Mouse (Mus musculus): ENCODE measurements around the gene Gm45140.

The Gm45140 gene

GRCm38 (mm10) chr6:87835695-87836094, at the start of gene Gm45140:
Gene Gm45140, minus strand, starts transcription at chr6:87835795.
- DNase-seq (ENCODE audit: low spot score): no peak

- peak; percentile 44 for DNase-seq (ENCODE audit: low spot score)
Observed at GRCm38 (mm10) chr6:87882816-87883215, 47.2 kb upstream of the Gm45140 start.

GRCm38 (mm10) chr6:87882221-87882620, 46.6 kb upstream of the Gm45140 start:
- no peak for DNase-seq (ENCODE audit: low spot score)

DNA sequence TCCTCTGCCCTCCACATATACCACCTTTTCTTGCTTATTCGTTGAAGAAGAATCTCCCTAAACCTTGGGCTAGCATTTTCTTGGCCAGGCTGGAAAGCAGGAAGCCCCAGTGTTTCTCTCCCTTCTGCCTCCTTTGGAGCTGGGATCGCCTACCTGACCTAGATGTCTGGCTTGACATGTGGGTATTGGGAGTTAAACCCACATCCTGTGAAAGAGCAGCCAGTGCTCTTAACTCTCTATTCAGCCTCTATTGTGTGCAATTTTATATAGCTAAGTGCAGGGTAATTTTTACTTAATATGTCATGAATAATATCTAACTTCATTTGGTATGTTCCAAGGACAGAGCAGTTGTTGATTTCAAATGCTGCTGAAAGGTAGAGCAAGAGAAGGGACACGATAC, 44.0 kb upstream of the Gm45140 start:
- no peak for DNase-seq (ENCODE audit: low spot score)

- DNase-seq (ENCODE audit: low spot score): no peak
Observed at GRCm38 (mm10) chr6:87879010-87879409, 43.4 kb upstream of the Gm45140 start.

DNA sequence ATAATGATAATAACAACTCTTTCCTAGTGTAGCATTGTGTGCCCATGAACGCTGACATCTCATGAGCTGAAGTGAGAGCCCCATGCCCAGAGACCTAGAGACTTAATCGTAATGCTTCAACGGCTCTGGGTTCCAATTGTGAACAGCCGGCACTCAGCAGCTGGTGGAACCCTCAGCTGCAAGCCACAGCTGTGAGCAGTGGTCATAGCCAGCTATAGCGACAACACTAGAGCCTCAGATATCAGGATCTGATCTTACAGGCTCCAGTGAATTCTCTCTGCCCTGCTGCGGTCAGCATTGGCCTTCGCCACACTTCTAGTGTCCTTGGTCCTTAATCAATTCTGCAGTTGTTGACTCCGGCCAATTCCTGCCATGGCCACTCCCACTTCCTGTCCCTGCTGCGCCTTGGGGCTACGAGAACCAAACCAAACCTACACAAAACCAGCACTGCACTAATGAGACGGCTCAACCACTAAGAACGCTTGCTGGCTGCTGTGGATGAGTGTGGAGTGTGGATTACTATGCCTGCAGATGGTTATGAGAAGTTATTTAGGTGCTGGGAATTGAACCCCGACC, 40.6 kb upstream of the Gm45140 start:
- no peak for DNase-seq (ENCODE audit: low spot score)

GRCm38 (mm10) chr6:87875562-87875961, 40.0 kb upstream of the Gm45140 start:
- DNase-seq (ENCODE audit: low spot score): no peak

GRCm38 (mm10) chr6:87875083-87875482, 39.5 kb upstream of the Gm45140 start:
- peak; percentile 66 for DNase-seq (ENCODE audit: low spot score)

DNA sequence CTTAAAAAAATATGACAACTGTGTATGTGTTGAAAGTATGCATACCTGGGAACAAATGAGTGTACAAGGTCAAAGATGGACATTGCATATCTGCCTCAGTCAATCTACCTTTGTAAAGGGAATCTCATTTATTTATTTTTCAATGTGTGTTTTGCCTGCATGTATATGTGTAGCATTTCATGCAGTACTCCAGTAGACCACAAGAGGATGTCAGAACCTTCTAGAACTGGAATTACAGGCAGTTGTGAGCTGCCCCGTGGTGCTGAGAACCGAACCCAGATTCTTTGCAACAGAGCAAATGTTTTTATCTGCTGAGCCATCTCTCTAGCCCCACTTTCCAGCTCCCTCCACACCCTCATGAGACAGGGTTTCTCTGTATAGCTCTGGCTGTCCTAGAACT, 38.4 kb upstream of the Gm45140 start:
- DNase-seq (ENCODE audit: low spot score): no peak

DNA sequence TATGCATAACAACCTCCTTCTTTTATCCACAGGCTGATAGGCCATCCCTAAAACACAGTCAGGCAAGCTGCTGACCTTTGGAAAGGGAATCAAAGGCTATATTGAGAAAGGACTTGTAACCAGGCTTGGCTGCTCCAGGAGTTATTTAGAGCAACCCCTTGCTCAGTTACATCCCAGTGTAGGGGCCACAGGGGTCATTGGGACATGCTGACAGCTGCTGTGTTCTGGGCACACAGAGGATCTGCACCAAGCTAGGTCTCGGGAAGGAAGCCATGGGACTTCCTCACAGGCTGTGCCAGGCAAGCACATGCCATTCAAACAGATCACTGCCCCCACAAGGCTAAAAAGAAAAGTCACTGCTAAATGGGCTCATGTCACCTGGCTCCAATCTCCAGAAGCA, 37.5 kb upstream of the Gm45140 start:
- peak; percentile 84 for DNase-seq (ENCODE audit: low spot score)

- DNase-seq (ENCODE audit: low spot score): no peak
Observed at GRCm38 (mm10) chr6:87871240-87871639, 35.6 kb upstream of the Gm45140 start.

DNA sequence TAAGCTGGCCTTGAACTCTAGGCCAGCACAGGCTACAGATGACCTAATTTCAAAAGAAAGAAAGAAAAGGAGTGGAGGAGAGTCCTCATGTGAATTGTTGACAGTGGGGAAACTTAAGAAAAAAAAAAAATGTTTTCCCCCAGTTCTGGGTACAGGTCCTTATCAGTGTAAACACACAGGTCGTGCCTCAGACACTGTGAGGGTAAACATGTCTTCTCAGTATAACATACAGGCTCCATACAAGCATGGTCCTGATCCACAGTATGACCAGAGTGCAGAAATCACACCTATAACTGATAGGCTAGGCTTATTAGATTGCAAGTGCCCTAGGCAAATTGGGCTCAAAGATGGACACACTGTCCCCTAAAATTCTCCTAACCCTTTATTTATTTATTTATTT, 34.8 kb upstream of the Gm45140 start:
- no peak for DNase-seq (ENCODE audit: low spot score)

DNA sequence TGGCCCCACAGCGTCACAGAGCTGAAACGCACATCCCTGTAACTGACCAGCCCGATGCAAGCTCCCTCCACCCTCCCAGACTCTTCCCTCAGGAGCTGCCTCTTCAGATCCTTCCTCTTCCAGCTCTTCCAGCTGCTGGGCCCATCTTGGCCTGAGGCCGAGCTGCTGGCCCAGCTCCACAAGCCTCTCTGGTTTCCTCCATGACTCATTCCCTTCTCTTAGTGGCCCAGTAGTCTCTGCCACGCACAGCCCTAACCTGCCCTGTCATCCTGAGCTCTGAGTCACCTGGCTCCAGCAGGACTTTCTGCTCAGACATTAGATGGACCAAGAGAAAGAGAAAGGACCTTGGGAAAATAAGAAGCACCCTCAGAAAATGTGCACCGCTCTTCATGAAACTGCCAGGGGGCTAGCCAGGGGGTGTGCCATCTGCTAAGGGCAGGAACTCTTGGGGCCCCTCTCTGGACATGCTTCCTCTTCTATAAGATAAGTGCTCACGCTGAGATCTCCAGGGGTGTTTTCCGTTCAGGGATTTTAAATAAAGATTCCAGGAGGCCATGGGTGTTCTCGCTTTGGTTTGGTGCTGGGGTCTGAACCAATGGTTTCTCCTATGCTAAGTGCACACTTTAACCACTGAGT, 33.4 kb upstream of the Gm45140 start:
- peak; percentile 90 for DNase-seq (ENCODE audit: low spot score)

- peak; percentile 40 for DNase-seq (ENCODE audit: low spot score)
Observed at GRCm38 (mm10) chr6:87867256-87867655, 31.7 kb upstream of the Gm45140 start.

GRCm38 (mm10) chr6:87866211-87866610, 30.6 kb upstream of the Gm45140 start:
- DNase-seq (ENCODE audit: low spot score): no peak

DNA sequence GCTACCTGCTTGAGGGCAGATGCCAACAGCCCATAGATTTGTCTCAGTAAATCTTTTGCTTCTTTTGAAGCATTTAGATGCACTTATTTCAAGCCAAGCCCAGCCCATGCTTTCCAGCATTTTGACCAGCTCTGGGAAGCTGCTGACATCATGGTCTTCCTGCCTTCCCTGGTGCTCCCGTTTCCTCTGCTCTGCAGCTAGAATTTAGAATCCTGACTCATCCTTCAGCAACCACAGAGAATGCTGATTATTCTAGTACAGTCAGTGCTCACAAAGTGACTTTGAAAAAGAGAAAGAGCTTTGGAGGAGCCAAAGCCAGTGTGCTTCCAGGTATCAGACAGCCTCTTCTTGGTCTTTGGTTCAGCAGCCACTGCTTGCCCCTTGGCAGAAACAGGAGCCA, 21.5 kb upstream of the Gm45140 start:
- no peak for DNase-seq (ENCODE audit: low spot score)

- peak; percentile 46 for DNase-seq (ENCODE audit: low spot score)
Observed at GRCm38 (mm10) chr6:87853446-87853845, 17.9 kb upstream of the Gm45140 start.

DNA sequence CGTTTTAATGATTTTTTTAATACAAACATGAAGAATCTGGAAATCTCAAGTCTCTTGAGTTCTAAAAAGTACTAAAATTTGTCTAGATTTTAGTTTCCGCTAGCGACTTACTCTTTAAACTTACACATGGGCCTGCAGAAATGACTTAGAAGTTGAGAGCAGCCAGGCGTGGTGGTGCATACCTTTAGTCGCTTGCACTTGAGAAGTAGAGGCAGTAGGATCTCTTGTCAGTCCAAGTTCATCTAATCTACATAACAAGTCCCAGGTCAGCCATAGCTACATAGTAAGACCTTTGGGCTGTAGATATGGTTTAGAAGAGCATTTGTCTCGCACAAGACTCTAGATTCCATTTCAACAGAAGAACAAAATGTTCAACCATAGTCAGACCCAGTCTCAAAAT, 16.3 kb upstream of the Gm45140 start:
- DNase-seq (ENCODE audit: low spot score): no peak

DNA sequence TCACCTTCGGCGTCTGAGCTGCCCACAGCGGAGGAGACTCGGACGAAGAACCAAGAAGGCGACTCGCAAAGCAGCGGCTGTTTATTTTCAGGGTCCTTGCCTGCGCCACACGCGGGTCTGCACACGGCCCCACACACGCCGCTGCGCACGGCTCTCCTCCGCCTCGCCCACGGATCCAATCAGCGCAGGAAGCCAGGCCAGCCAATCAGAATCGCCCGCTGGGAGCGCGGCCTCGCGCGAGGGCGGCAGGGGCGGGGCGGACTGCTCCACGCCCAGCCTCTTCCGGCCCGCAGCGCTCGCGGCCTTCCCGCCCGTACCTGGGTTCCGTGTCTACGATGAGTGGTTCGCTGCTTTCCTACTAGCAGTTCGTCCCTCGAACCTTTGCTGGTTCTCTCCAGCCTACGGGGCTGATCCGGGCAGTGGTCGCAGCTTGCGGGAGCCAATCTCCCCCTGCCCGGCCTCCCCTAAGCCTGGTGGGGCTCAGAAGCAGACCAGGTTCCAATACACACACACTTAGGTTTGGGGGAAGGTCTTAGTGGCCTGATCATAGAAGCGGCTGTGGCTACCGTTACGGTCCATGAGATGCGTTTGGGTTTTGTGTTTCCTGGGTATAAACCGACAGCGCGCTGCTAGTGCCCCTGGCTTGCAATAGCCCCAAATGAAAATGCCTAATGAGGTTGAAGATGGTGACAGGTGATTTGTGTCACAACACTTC, 15.5 kb upstream of the Gm45140 start, which contains the start of gene Cnbp:
TSS of gene Cnbp (minus strand) at position 207 of the 715 bp plus-strand sequence.
- peak; percentile 98 for DNase-seq (ENCODE audit: low spot score)

- peak; percentile 71 for DNase-seq (ENCODE audit: low spot score)
Observed at GRCm38 (mm10) chr6:87850155-87850899, 14.7 kb upstream of the Gm45140 start.

DNA sequence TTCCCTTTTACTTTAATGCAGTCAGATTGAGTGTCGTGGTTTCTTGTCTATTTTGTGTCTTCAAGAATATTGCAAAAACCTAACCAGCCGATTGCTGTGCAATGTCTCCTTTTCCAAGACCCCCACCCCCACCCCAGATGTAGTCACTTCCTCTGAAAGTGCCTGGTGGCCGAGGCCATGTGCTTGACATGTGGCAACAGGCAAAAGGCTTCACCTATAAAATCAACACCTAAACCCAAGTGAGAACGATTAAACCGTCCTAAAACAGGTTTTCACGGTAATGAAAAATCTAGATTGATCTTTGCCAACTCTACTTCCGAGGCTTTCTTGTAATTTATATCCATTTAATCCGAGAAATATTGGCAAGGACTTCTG, 14.2 kb upstream of the Gm45140 start:
- peak; percentile 67 for DNase-seq (ENCODE audit: low spot score)

DNA sequence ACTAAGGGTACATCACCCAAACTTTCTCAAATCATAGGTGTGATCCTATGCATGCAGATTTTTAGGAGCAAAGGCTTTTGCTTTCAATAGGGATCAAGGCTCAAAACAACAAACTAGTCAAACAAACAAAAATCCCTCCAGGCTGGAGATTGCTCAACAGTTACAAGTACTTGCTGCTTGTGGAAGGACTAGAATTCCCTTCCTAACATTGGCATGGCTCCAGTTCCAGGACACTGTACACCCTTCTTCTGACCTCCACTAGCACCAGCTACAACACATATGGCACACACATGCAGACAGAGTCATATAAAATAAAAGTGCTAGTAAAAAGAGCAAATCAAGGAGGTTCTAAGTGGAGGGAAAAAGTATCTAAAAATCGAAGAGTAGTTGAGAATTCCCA, 11.2 kb upstream of the Gm45140 start:
- peak; percentile 72 for DNase-seq (ENCODE audit: low spot score)

All from adipocyte (in vitro differentiated cells).